Mouse (Mus musculus) spleen, postnatal 36 days (tissue): ENCODE measurements around the gene Aqp6.

Experiments used
- DNase-seq, 2 experiments: peaks; one replicate each; pipeline ENCODE4 v3.0.0; 2022; ENCODE audit warnings: low spot score in 2 of 2, mixed read lengths in 1 of 2

Aqp6 gene

DNA sequence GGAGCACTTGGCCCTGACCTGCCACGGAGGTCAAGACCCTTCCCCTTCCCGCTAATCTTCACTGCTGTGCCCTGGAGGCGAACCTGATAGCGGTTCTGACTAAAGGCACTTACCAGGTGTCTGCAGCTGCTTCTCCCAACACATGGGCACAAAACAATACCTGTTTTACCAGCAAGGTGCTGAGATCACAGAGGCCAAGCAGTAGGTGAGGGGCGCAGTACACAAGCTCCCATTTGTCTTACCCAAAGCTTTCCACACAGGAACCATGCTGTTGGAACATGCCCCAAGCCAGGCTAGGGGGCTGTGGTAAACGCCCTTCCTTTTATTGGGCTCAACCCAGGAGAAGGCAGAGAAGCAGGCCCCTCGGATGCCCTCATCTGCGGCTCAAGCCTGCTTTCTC is 3.6 kb upstream of the Aqp6 start:
- no peak for DNase-seq

DNA sequence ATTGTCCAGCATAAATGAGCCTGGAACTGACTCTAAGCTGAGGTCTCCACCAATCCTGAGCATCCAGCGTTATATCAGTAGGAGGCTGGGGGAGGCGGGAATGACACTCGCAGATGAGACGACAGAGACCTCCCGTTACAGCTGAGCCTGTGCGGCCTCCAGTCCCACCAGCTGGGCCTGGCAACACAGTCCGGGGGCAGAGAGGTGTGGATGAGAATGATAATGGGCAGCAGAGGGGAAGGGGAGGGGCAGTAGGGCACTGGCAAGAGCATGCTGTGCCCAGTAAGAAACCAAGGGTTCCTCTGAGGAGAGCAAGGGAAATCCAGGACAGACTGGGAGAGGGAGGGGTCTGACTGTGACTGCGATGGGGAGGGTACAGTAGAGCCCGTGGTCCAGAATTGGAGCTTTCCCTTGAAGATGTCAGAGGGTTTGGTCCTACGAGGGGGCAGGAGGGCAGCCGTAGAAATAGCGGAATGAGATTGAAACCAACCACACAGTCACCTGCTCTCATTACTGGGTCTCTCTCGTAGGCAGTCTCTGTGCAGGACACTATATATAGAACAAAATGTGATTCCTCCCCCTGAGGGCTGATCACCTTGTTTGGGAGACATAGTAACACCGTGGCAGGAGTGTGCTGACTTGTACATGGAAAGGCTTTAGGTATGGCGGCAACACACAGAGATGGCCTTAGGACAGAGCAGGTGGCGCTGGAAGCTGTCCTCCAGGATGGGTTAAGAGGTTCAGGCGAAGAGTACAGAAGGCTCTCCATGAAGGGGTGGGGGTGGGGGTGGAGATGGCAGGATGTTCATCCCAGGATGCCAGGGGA is 1.7 kb upstream of the Aqp6 start:
- DNase-seq: no peak

DNA sequence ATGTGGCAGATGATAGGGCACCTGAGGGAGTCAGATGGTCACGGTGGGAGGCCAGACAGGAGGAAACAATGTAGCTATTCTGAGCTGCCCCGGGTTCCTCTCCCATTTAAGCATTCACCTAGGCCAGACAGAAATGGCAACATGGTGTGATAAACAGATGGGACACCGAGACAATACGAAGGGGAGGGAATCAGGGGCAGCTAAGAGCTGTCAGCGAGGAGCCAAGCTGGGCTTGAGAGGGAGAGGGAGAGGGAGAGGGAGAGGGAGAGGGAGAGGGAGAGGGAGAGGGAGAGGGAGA is 572 bp downstream of the Aqp6 start:
- DNase-seq: no peak

DNA sequence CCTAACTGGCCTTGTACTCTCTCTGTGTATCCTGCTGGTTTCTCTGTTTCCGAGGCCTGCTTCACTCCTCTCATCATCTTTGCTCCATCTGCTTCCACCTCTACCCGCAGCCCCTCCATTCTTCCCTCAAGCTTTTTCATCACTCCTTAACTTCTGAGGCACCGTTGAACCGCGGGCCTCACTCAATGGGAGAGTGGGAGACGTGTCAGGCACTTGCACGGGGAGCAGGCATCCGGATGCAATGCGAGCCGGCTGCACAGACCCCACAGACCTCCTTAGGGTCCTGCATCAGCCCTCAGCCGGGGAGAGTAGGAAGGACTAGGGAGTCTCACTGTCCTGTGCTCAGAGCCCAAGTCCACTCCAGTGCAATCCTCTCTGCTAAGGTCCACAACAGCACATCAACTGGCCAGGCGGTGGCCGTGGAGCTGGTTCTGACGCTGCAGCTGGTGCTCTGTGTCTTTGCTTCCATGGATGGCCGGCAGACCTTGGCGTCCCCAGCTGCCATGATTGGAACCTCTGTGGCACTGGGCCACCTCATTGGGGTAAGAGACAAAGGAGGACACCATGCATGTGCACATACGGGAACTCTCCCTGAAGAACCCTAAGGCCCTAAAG is 1.1 kb downstream of the Aqp6 start:
- DNase-seq: no peak

DNA sequence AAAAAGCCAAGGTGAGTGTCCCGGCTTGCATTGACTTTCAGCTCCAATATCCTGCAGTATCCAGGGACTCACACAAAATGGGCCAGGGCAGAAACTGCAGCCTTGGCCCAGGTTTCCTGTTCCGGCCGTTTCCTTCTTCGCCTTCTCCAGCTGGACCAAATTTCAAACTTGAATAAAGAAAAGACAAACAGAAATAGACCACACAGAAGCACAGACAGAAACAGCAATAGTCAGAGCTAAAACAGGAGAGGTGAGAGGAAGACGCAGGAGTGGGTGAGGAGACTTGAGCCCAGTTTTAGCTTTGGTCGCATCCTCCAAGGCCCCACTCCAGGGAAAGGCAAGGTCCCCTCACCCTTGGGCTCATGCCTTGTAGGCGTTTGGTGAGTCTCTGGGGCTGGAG is 2.0 kb downstream of the Aqp6 start:
- DNase-seq: no peak

DNA sequence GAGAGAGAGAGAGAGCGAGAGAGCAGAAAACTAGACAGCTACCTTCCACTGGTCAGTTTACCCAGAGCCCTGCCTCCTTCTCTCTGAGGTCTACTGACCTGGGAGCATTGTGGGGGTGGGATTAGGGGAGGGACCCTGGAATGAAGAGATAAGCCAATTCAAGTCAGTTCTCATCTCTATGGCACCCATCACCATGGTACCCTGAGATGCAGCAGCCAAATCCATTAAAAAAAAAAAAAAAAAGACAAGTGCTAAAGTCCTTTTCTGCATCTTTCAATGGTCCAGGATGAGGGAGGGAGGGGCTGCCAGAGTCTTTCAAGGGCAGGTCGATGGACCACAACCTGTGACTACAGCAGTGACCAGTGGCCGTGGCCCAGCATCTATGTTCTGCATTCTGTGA is 4.4 kb downstream of the Aqp6 start:
- no peak for DNase-seq

DNA sequence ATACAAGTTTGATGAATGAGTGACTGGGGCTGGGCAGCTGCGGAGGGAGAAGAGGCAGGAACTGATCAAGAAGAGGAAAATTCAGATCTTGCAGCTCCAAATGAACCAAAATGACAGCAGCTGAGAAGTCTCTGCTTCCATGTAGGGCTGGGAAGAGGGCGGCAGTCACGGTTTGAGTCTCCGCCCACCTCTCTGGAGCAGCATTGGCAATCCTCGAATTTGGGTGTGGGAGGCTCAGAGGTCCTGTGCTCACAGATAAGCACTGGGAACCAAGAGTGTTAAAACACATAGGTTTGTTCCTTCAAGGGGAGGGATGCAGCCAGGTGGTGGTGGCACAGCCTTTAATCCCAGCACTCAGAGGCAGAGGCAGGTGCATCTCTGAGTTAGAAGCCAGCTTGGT is 5.3 kb downstream of the Aqp6 start:
- peak in 1 of 2 experiments; percentile 10 for DNase-seq

DNA sequence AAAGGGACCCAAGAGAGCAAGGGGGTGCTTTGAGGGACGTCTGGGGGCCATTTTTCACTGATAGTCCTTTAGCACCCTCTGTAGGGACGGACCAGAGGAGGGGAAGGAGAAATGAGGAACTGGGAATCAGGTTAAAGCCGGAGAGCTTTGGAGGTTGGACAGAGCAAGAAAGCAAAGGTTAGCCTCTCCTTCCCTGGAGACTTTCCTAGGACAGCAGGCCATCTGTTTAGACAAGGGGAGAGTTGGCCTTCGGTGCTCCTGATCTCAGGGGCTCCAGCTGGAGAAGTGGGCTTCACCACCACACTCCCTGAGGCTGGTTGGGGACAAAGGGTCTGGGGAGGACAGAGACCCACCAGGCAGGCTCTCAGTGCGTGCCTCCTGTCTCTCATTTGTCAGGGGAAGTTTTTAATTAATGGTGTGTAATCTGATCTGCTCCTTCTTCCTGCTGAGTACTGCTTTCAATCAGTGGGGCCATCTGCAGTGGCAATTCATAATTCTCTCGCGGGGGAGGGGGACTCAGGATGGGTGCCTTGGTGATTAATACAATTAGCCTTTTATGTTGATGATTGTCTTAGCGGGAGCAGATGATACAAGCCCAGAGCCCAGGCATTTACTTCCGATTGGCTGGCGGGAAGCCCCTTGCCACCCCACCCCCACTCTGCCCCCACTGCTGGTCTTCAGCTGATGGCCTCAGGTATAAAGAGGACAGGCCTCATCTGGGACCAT is 6.4 kb downstream of the Aqp6 start:
- DNase-seq: no peak

DNA sequence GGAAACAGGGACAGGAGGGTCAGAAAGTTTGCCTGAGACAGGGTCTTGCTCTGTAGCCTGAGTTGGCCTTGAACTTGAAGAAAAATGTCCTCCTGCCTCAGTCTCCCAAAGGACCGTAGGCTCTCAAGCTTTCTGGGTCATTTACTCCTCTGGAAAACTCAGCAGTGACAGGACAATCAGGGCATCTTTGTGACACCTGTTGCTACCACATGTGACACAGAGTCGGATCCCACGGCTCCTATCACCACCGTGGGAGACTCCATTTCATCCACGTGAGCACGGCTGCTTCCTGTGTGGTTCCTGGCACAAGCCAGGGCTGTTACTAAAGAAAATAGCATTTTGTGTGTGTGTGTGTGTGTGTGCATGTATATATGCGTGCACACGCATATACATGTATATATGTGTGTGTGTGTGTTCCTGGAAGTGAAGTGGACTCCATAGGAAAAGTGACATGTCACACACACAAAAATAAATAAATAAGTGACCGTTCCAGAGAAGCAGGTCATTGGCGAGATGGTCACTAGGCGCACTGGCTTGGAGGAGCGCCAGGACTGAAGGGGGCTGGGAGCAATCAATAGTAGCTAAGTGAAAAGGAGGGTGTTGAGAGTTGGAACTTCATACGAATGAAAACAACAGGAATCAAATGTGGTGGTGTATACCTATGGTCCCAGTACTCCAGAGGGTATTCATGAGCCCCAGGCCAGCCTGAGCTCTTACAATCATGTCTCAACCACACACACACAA is 7.4 kb downstream of the Aqp6 start:
- no peak for DNase-seq

DNA sequence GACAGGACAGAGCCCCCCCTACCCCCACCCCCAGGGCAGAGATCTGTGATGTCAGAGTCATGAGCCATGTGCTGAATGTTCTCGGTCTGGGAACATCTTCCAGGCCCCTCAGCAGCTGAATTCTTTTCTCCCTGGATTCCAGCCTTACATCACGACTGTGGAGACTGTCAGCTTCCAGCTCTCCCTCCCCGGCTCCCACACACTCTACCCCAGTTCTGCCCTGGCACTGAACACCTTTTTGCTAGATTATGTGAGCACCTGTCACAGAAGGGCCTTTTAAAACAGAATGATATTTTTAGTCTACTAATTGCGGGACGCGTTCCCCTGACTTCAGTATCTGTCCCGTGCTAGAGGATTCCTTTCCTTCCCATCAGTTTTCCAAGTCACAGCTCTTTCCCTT is 10.4 kb downstream of the Aqp6 start:
- no peak for DNase-seq

DNA sequence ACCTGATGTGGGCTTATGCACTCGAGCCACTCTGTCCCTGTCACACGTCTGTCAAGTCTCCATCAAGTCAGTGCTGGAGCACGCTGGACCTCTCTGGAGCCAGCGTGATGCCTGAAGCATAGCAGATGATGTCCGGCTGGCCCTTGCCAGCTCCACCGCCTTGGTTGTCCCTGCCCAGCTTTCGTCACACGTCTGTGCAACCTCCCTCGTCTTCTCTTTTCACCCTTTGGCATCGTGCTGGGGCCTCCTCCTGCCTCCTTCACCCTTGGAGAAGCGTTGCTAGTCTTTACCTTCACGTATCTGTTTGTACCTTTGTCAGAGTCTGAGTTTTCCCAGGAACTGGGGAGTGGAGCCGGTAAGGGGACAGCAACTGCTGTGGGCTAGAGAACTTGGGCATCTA is 13.1 kb downstream of the Aqp6 start:
- DNase-seq: no peak

DNA sequence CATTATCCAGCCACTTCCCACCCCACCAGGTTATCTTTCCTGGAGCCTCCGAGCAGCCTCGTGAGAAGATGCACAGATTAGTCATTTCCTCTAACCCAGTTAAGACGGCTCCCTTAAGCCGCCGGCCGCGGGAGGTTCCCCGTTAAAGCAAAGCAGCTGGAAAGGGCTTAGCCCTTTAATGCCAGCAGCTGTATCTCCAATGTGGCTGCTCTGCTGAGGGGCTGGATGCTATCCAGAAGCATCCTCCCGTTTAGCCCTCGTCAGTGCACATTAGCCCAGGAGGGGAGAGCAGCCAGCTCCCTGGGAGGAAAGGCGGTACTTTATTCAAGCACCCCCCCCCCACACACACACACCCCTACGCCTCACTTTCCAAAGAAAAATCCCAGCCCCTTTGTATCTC is 13.6 kb downstream of the Aqp6 start:
- DNase-seq: no peak

DNA sequence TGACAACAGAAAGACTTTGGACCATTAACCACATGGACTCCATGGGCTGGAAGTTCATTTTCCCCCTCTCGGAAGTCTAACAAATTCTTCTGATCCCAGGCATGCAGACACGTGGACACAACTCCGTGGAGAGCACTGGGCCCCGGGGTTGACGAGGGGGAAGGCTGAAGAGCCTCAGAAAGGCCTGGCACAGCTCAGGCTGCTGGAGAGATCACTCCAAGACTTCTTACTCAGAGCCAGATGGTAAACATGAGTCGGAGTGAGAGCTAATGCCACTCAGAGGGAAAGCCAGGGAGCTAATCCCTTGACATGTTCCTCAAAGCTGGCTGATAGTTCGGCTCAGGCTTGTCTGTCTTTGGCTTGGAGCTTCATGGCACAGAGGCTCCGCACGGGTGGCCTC is 14.0 kb downstream of the Aqp6 start:
- DNase-seq: no peak

DNA sequence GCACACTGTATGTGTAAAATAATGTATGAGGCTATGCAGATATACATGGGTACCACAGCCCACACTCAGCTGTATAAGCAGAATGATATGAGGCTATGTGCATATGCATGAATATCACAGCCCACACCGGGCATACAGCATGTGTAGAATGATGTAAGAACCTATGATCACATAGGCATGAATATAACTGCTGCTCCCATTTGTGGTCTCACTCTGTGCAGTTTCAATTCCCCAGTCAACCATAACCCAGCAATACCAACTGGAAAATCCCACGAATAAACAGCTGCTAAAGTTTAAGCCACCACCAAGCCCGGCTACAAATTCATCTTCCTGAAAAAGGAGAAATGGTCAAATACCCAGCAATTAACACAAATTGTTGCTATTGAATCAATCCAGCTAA is 17.4 kb downstream of the Aqp6 start:
- DNase-seq: no peak

DNA sequence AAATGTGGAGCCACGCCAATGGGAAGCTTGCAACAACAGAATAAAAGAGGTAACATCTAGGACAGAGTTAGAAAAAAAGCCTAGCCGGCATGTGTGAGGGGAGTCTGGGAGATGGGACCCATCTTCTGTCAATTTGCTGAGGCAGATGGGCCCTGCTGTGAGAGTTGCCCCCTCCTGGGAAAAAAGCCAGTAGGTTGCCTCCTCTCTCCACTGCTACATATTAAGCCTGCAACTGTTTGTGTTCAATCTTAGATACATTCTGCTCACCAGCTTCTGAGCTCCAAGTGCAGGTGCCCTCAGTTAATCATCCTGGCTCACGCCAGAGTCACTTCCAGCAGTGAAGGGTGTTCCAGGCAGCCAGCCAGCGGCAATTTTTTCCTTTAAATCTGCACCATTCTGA is 18.6 kb downstream of the Aqp6 start:
- no peak for DNase-seq

DNA sequence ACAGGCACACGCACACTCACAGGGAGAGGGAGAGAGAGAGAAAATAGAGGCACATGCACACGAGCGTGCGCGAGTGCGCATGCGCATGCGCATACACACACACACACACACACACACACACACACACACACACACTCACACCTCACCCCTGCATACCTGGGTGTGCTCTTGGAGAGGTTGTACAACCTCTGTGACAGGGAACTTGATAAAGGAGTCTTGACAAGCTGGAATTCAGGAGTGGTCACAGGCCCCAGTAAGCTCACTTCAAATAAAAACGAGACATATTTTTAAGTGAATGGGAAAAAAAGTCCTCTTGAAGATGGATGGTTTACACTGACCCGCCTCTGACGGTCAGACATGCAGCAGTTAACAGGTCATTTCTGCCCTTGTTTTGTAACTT is 20.9 kb downstream of the Aqp6 start:
- DNase-seq: no peak

DNA sequence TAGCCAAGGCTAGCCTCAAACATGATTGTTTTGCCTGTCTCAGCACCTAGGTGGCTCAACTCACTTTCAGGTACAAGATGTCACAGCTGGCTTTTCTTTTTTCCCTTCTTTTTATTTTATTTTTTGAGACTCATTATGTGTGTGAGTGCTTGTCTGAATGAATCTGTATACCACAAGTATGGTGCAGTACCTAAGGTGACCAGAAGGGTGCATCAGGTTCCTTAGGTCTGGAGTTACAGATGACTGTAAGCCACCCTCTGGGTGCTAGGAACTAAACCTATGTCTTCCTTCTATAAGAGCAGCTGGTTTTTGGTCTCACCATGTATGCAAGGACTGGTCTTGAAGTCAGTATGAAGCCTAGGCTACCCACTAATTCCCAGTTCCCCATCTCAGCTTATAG is 30.4 kb downstream of the Aqp6 start:
- no peak for DNase-seq

DNA sequence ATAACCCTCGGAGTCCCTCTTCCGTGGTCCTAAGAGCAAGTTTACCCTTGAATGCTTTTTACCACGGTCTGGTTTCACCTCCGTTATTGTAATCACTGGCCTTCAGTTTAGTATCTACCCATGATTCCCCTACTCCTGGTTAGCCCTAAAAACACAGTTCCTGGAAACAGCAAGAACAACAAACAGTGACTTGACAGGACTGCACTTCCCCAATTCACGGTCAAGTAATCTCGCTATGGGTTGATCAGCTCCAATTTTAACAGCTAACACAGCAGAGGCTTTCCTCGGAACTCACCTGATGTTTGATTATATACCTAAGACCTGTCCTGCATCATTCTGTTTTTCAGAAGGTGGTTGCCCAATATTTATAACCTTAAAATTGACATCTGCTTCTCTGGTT is 33.5 kb downstream of the Aqp6 start:
- DNase-seq: no peak

DNA sequence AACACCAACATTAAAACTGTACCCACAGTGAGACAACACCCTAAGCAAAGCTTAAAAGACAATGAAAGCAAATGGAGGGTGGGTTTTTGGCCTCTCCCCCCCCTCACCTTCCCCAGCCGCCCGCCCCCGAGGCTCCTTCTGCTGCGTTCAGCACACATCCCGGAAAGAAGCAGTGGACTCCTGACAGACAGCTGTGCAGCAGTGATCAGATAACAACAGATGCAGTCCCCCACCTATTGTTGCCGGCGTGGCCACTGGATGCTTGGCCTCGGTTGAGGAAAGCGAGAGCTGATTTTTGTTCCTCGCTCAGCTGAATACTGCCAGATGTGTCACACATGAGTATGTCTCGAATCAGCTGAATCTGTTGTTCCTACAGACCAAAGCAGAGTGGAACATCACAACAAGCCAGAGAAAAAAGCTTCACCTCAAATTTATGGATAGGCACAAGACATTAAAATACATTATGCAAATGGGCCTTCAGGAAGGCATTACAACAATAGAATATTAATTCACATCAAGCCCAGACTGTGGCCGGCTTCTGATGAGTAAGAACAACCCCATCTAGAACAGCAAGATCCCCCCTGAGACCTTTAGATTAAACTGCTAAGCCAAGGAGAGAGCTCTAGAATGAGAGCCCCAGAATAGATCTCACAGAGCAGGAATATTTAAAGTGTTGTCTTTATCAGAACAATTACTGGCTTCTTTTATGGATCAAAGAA is 36.4 kb downstream of the Aqp6 start:
- DNase-seq: no peak

DNA sequence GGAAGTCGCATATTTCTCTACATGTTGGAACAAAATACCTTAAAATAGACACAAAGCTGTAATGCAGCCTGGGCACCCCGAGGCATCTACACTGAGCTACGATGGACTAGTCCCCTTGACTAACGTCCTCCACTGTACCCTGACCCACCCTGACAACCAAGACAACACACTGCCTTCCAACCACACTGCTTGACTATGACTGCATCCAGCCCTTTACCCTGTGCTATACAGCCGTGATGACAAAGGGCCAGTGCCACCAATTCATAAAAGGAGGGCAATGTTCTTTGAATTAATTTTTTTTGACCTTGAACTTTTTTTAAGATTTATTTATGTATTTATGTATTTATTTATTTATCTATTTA is 36.9 kb downstream of the Aqp6 start:
- DNase-seq: no peak

DNA sequence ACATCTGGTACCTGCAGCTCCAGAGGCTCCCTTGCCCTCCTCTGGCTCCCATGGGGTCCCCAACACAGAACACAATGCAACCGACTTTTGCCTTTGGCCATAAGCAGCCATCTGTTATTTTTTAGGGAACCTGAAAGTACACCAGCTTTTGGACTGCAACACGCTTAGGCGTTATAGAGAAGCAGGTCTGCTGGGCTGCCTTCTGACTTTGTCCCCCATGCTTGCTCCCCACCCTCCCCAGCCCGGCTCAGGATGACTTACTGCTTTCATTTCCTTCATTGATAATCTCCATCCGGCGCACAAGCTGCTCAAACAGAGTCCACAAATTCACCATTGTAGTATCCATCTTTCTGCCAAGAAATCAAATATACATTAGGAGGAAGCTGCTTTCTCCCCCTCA is 41.4 kb downstream of the Aqp6 start:
- no peak for DNase-seq

DNA sequence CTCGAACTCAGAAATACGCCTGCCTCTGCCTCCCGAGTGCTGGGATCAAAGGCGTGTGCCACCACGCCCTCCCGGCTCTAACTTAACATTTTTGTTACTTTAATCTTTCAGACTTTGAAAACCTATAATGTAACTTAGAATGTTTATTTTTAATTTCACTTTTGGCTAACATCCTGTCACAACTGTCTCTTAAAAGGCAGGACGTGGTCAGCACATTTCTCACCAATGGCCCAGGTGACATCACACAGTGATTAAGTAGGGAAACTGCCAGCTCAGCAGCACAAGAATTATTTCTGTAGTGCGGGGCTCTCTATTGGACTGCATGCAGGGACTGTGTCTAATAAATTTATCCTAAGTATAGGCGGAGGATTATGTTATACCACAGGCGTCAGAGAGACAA is 42.6 kb downstream of the Aqp6 start:
- no peak for DNase-seq
